Mouse (Mus musculus) thymus, adult 18-20 months (tissue): Measurements from ENCODE around the gene Hnrnpa3.
A peak's percentile ranks its signal among the peaks of the same experiment; 100 is the strongest.

ENCODE experiments used
- DNase-seq, 2 experiments: peaks; one replicate each; pipeline ENCODE4 v3.0.0; 2022; ENCODE audit warnings: mixed read lengths in 2 of 2

The Hnrnpa3 gene

GRCm38 (mm10) chr2:75704234-75705161, 45.4 kb downstream of the Hnrnpa3 start, which contains the start of gene Nfe2l2:
TSS of gene Nfe2l2 (minus strand) at chr2:75704641.
- peak; percentile 92 to 95 for DNase-seq

GRCm38 (mm10) chr2:75705162-75705752, 46.2 kb downstream of the Hnrnpa3 start:
- DNase-seq, result no peak

GRCm38 (mm10) chr2:75706435-75706834, 47.4 kb downstream of the Hnrnpa3 start:
- no peak for DNase-seq

- DNase-seq, result no peak
Observed at GRCm38 (mm10) chr2:75707420-75707819, 48.4 kb downstream of the Hnrnpa3 start.

GRCm38 (mm10) chr2:75713083-75713482, 54.0 kb downstream of the Hnrnpa3 start:
- no peak for DNase-seq

- no peak for DNase-seq
Observed at GRCm38 (mm10) chr2:75714766-75715165, 55.7 kb downstream of the Hnrnpa3 start.

GRCm38 (mm10) chr2:75716046-75717016, 57.3 kb downstream of the Hnrnpa3 start:
- DNase-seq, result no peak
